Mouse (Mus musculus) subcutaneous adipose tissue, adult 2 months (tissue): ENCODE data around the gene Osmr. TPM values are rescaled to one million over a fixed set of nuclear protein-coding genes. Genes with fewer than 3 reads are reported as not detected.

ENCODE experiments used
- polyA plus RNA-seq: library from polyadenylated mRNA; depleted of rRNA; stranded (reverse); fragments of >200 nt; gene quantifications from 2 replicates; pipeline ENCODE4 v1.2.3, GENCODE M21; 2012; ENCODE audit warnings: low replicate concordance; rRNA removed

The Osmr gene
- 12.6 and 24.4 TPM in 2 replicates for polyA plus RNA-seq

DNA sequence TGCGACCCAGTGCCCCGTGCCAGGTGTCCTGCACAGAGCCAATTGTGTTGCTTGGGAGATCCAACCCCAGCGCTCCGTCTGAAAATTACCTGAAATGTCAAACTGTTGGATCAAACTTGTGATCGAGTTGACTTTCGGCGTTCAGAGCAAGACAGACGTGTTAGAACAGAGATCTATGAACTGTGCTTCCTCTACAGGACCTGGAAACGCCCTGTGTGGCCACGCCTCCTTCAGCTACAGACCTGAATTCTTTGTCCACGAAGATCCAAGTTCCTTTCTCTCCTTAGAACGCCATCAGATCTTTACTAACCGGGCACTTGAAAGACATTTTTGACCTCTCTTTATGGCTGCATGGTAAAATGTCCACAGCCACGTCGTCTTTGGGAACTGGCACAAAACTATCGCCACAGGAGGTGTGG is at the start of gene Osmr:
Gene Osmr, minus strand, starts transcription at position 369 of the 419 bp plus-strand sequence.

Other genes starting within 250 kb of the Osmr start
- gene Rictor, start 166.6 kb downstream of the Osmr start, polyA plus RNA-seq, result 6.9 and 9.7 TPM in 2 replicates
- 29.2 and 42.4 TPM in 2 replicates for gene Lifr, start 215.6 kb upstream of the Osmr start, polyA plus RNA-seq